Mouse (Mus musculus): ENCODE measurements around the gene Tbx21. TPM values are rescaled to one million over a fixed set of nuclear protein-coding genes. Genes with fewer than 3 reads are reported as not detected.

The Tbx21 gene
- polyA plus RNA-seq, 1 experiment from 2014 or later: 0.23 TPM

GRCm38 (mm10) chr11:97065538-97066295 lies 49.4 kb downstream of the Tbx21 start:
- ATAC-seq (ENCODE audit: low FRiP score) (no peak), DNase-seq (ENCODE audit: low spot score) (no peak)
- no peaks in the 10 kb centered on the region for H3K9me3 ChIP-seq (ENCODE audit: control insufficient read depth, low read length)
- H3K4me2 ChIP-seq (replicated peaks; ENCODE audit: low read depth, low read length): no peak overlapping the region
- no peaks in the 10 kb centered on the region for H3K4me1 ChIP-seq (replicated peaks; ENCODE audit: control insufficient read depth, insufficient read depth, low read length)
- no peaks in the 10 kb centered on the region for H3K27me3 ChIP-seq (ENCODE audit: control insufficient read depth, insufficient read depth, low read length)
- no peak overlapping the region for H3K4me3 ChIP-seq (ENCODE audit: low read depth, low read length)
- H3K36me3 ChIP-seq (ENCODE audit: control insufficient read depth, insufficient read depth, low read length): no peaks in the 10 kb centered on the region
- WGBS: 93% methylated on average over 12 of the region's 12 CpGs
- no peak overlapping the region for H3K9ac ChIP-seq (ENCODE audit: low read depth, low read length)
- no peak overlapping the region for H3K27ac ChIP-seq (ENCODE audit: low read depth, low read length)

GRCm38 (mm10) chr11:97063921-97064295 lies 51.2 kb downstream of the Tbx21 start:
- Histone ChIP-seq H3K4me2 (replicated peaks; ENCODE audit: low read depth, low read length) (no peak overlapping the region), H3K9ac (ENCODE audit: low read depth, low read length) (no peak overlapping the region), H3K9me3 (ENCODE audit: control insufficient read depth, low read length) (no peaks in the 10 kb centered on the region), H3K27ac (ENCODE audit: low read depth, low read length) (no peak overlapping the region), H3K36me3 (ENCODE audit: control insufficient read depth, insufficient read depth, low read length) (no peaks in the 10 kb centered on the region), H3K4me3 (ENCODE audit: low read depth, low read length) (no peak overlapping the region), H3K27me3 (ENCODE audit: control insufficient read depth, insufficient read depth, low read length) (no peaks in the 10 kb centered on the region), H3K4me1 (replicated peaks; ENCODE audit: control insufficient read depth, insufficient read depth, low read length) (no peaks in the 10 kb centered on the region)
- ATAC-seq (ENCODE audit: low FRiP score): no peak
- 88% methylated on average over 3 of the region's 3 CpGs for WGBS
- no peak for DNase-seq (ENCODE audit: low spot score)

GRCm38 (mm10) chr11:97063274-97063920 lies 51.7 kb downstream of the Tbx21 start:
- no peak for ATAC-seq (ENCODE audit: low FRiP score)
- 40% methylated on average over 9 of the region's 9 CpGs for WGBS
- H3K27ac ChIP-seq (ENCODE audit: low read depth, low read length): no peak overlapping the region; the same call in 1 of the 2 replicates
- DNase-seq (ENCODE audit: low spot score): no peak
- no peaks in the 10 kb centered on the region for H3K9me3 ChIP-seq (ENCODE audit: control insufficient read depth, low read length)
- no peaks in the 10 kb centered on the region for H3K27me3 ChIP-seq (ENCODE audit: control insufficient read depth, insufficient read depth, low read length)
- no peaks in the 10 kb centered on the region for H3K36me3 ChIP-seq (ENCODE audit: control insufficient read depth, insufficient read depth, low read length)
- no peak overlapping the region for H3K4me3 ChIP-seq (ENCODE audit: low read depth, low read length)
- no peak overlapping the region for H3K9ac ChIP-seq (ENCODE audit: low read depth, low read length)
- H3K4me1 ChIP-seq (replicated peaks; ENCODE audit: control insufficient read depth, insufficient read depth, low read length): no peaks in the 10 kb centered on the region
- no peak overlapping the region for H3K4me2 ChIP-seq (replicated peaks; ENCODE audit: low read depth, low read length)

- Histone ChIP-seq H3K9me3 (ENCODE audit: control insufficient read depth, low read length) (no peaks in the 10 kb centered on the region), H3K9ac (ENCODE audit: low read depth, low read length) (no peak overlapping the region), H3K4me1 (replicated peaks; ENCODE audit: control insufficient read depth, insufficient read depth, low read length) (peaks cover 6% of the 10 kb centered on the region), H3K4me2 (replicated peaks; ENCODE audit: low read depth, low read length) (no peak overlapping the region), H3K36me3 (ENCODE audit: control insufficient read depth, insufficient read depth, low read length) (no peaks in the 10 kb centered on the region), H3K4me3 (ENCODE audit: low read depth, low read length) (no peak overlapping the region), H3K27ac (ENCODE audit: low read depth, low read length) (no peak overlapping the region), H3K27me3 (ENCODE audit: control insufficient read depth, insufficient read depth, low read length) (no peaks in the 10 kb centered on the region)
- 21% methylated on average over 11 of the region's 11 CpGs for WGBS
- DNase-seq (ENCODE audit: low spot score) (no peak), ATAC-seq (ENCODE audit: low FRiP score) (no peak)
These were observed 62.9 kb downstream of the Tbx21 start for GRCm38 (mm10) chr11:97052219-97052646.

- Histone ChIP-seq H3K36me3 (ENCODE audit: control insufficient read depth, insufficient read depth, low read length) (no peaks in the 10 kb centered on the region), H3K9me3 (ENCODE audit: control insufficient read depth, low read length) (no peaks in the 10 kb centered on the region), H3K4me2 (replicated peaks; ENCODE audit: low read depth, low read length) (peak overlapping the region; percentile 65), H3K4me3 (ENCODE audit: low read depth, low read length) (peak overlapping the region; percentile 52), H3K9ac (ENCODE audit: low read depth, low read length) (peak overlapping the region; percentile 60), H3K4me1 (replicated peaks; ENCODE audit: control insufficient read depth, insufficient read depth, low read length) (peaks cover 6% of the 10 kb centered on the region), H3K27me3 (ENCODE audit: control insufficient read depth, insufficient read depth, low read length) (no peaks in the 10 kb centered on the region), H3K27ac (ENCODE audit: low read depth, low read length) (no peak overlapping the region)
- ATAC-seq (ENCODE audit: low FRiP score) (0 out of 2 replicates have a peak, but pooled peaks have one; percentile 19), DNase-seq (ENCODE audit: low spot score) (peak; percentile 16)
- WGBS: 29% methylated on average over 13 of the region's 13 CpGs
These were observed 64.1 kb downstream of the Tbx21 start for GRCm38 (mm10) chr11:97050944-97051586.

GRCm38 (mm10) chr11:97050216-97050943 lies 64.8 kb downstream of the Tbx21 start, which contains the start of gene Osbpl7:
Osbpl7 (plus strand) TSS chr11:97050628.
- no peaks in the 10 kb centered on the region for H3K9me3 ChIP-seq (ENCODE audit: control insufficient read depth, low read length)
- ATAC-seq (ENCODE audit: low FRiP score) (peak; percentile 76), DNase-seq (ENCODE audit: low spot score) (peak; percentile 72)
- peak within 1 kb of the TSS; percentile 52 for H3K4me3 ChIP-seq (ENCODE audit: low read depth, low read length)
- H3K4me2 ChIP-seq (replicated peaks; ENCODE audit: low read depth, low read length): peak within 1 kb of the TSS; percentile 65
- no peak within 1 kb of the TSS for H3K27ac ChIP-seq (ENCODE audit: low read depth, low read length)
- 9% methylated on average over 18 of the region's 18 CpGs for WGBS
- H3K36me3 ChIP-seq (ENCODE audit: control insufficient read depth, insufficient read depth, low read length): no peaks in the 10 kb centered on the region
- H3K4me1 ChIP-seq (replicated peaks; ENCODE audit: control insufficient read depth, insufficient read depth, low read length): peaks cover 6% of the 10 kb centered on the region
- H3K9ac ChIP-seq (ENCODE audit: low read depth, low read length): peak within 1 kb of the TSS; percentile 60
- H3K27me3 ChIP-seq (ENCODE audit: control insufficient read depth, insufficient read depth, low read length): no peaks in the 10 kb centered on the region

GRCm38 (mm10) chr11:97049492-97050085 lies 65.5 kb downstream of the Tbx21 start:
- Histone ChIP-seq H3K27ac (ENCODE audit: low read depth, low read length) (no peak overlapping the region), H3K4me3 (ENCODE audit: low read depth, low read length) (no peak overlapping the region), H3K9me3 (ENCODE audit: control insufficient read depth, low read length) (no peaks in the 10 kb centered on the region), H3K4me2 (replicated peaks; ENCODE audit: low read depth, low read length) (no peak overlapping the region), H3K36me3 (ENCODE audit: control insufficient read depth, insufficient read depth, low read length) (no peaks in the 10 kb centered on the region), H3K9ac (ENCODE audit: low read depth, low read length) (no peak overlapping the region), H3K4me1 (replicated peaks; ENCODE audit: control insufficient read depth, insufficient read depth, low read length) (peaks cover 6% of the 10 kb centered on the region), H3K27me3 (ENCODE audit: control insufficient read depth, insufficient read depth, low read length) (no peaks in the 10 kb centered on the region)
- ATAC-seq (ENCODE audit: low FRiP score): no peak
- WGBS: 87% methylated on average over 6 of the region's 6 CpGs
- no peak for DNase-seq (ENCODE audit: low spot score)

- no peaks in the 10 kb centered on the region for H3K27me3 ChIP-seq (ENCODE audit: control insufficient read depth, insufficient read depth, low read length)
- H3K4me3 ChIP-seq (ENCODE audit: low read depth, low read length): no peak overlapping the region
- WGBS: 86% methylated on average over 8 of the region's 8 CpGs
- no peak overlapping the region for H3K4me2 ChIP-seq (replicated peaks; ENCODE audit: low read depth, low read length)
- ATAC-seq (ENCODE audit: low FRiP score) (no peak), DNase-seq (ENCODE audit: low spot score) (no peak)
- H3K9me3 ChIP-seq (ENCODE audit: control insufficient read depth, low read length): no peaks in the 10 kb centered on the region
- no peaks in the 10 kb centered on the region for H3K36me3 ChIP-seq (ENCODE audit: control insufficient read depth, insufficient read depth, low read length)
- H3K4me1 ChIP-seq (replicated peaks; ENCODE audit: control insufficient read depth, insufficient read depth, low read length): peaks cover 6% of the 10 kb centered on the region
- H3K27ac ChIP-seq (ENCODE audit: low read depth, low read length): no peak overlapping the region
- no peak overlapping the region for H3K9ac ChIP-seq (ENCODE audit: low read depth, low read length)
These were observed 67.0 kb downstream of the Tbx21 start for GRCm38 (mm10) chr11:97048090-97048650.

Measured in hindbrain, embryonic 11.5 days (tissue).